Mouse (Mus musculus): Measurements from ENCODE around the gene Fam69b. TPM values are rescaled to one million over a fixed set of nuclear protein-coding genes. Genes with fewer than 3 reads are reported as not detected.

The Fam69b gene
- polyA plus RNA-seq, 1 experiment from 2014 or later: 4.6 TPM

GRCm38 (mm10) chr2:26614903-26615302 is 13.4 kb upstream of the Fam69b start:
- ATAC-seq: no peak

GRCm38 (mm10) chr2:26615459-26616124 is 12.7 kb upstream of the Fam69b start:
- no peak for ATAC-seq
- 66% methylated on average over 4 of the region's 4 CpGs for WGBS (ENCODE audit: insufficient replicate concordance)

More at GRCm38 (mm10) chr2:26614903-26615302, 13.4 kb upstream of the Fam69b start:
- Histone ChIP-seq H3K27me3 (replicated peaks) (peaks cover 3% of the 10 kb centered on the region; the same call in 1 of the 2 replicates), H3K27ac (no peak overlapping the region), H3K4me1 (no peaks in the 10 kb centered on the region), H3K9ac (no peak overlapping the region), H3K36me3 (no peaks in the 10 kb centered on the region), H3K4me2 (no peak overlapping the region), H3K4me3 (no peak overlapping the region), H3K9me3 (replicated peaks) (no peaks in the 10 kb centered on the region)
- WGBS (ENCODE audit: insufficient replicate concordance): 57% methylated on average over 5 of the region's 5 CpGs

GRCm38 (mm10) chr2:26617331-26617730 is 10.9 kb upstream of the Fam69b start:
- no peak overlapping the region for H3K4me3 ChIP-seq
- no peaks in the 10 kb centered on the region for H3K4me1 ChIP-seq
- H3K4me2 ChIP-seq: no peak overlapping the region
- WGBS (ENCODE audit: insufficient replicate concordance): 64% methylated on average over 6 of the region's 6 CpGs
- H3K9ac ChIP-seq: no peak overlapping the region
- ATAC-seq: no peak
- H3K27ac ChIP-seq: no peak overlapping the region
- peaks cover 3% of the 10 kb centered on the region; the same call in 1 of the 2 replicates for H3K27me3 ChIP-seq (replicated peaks)
- H3K9me3 ChIP-seq (replicated peaks): no peaks in the 10 kb centered on the region
- no peaks in the 10 kb centered on the region for H3K36me3 ChIP-seq

More at GRCm38 (mm10) chr2:26615459-26616124, 12.7 kb upstream of the Fam69b start:
- H3K9me3 ChIP-seq (replicated peaks): no peaks in the 10 kb centered on the region
- H3K9ac ChIP-seq: no peak overlapping the region
- no peak overlapping the region for H3K4me3 ChIP-seq
- no peaks in the 10 kb centered on the region for H3K36me3 ChIP-seq
- H3K4me1 ChIP-seq: no peaks in the 10 kb centered on the region
- H3K27ac ChIP-seq: no peak overlapping the region
- no peak overlapping the region for H3K4me2 ChIP-seq
- H3K27me3 ChIP-seq (replicated peaks): peaks cover 3% of the 10 kb centered on the region; the same call in 1 of the 2 replicates

- Histone ChIP-seq H3K9me3 (replicated peaks) (no peaks in the 10 kb centered on the region), H3K4me2 (no peak overlapping the region), H3K4me3 (no peak overlapping the region), H3K4me1 (no peaks in the 10 kb centered on the region), H3K27me3 (replicated peaks) (peaks cover under 1% of the 10 kb centered on the region; the same call in 1 of the 2 replicates), H3K9ac (no peak overlapping the region), H3K36me3 (no peaks in the 10 kb centered on the region), H3K27ac (no peak overlapping the region)
- 64% methylated on average over 6 of the region's 7 CpGs for WGBS (ENCODE audit: insufficient replicate concordance)
- no peak for ATAC-seq
Measured at GRCm38 (mm10) chr2:26617928-26618327, 10.3 kb upstream of the Fam69b start.

GRCm38 (mm10) chr2:26621246-26621645 is 7.0 kb upstream of the Fam69b start:
- Histone ChIP-seq H3K9ac (no peak overlapping the region), H3K36me3 (no peaks in the 10 kb centered on the region), H3K4me2 (no peak overlapping the region), H3K27ac (no peak overlapping the region), H3K27me3 (replicated peaks) (0 out of 2 replicates have a peak, but pooled peaks cover 5% of the 10 kb centered on the region), H3K4me3 (no peak overlapping the region), H3K4me1 (no peaks in the 10 kb centered on the region), H3K9me3 (replicated peaks) (no peaks in the 10 kb centered on the region)
- no peak for ATAC-seq
- WGBS (ENCODE audit: insufficient replicate concordance): 49% methylated on average over 2 of the region's 2 CpGs

- Histone ChIP-seq H3K9me3 (replicated peaks) (no peaks in the 10 kb centered on the region), H3K4me1 (peaks cover 4% of the 10 kb centered on the region; the same call in 1 of the 2 replicates), H3K9ac (no peak overlapping the region), H3K4me3 (no peak overlapping the region), H3K4me2 (no peak overlapping the region), H3K36me3 (no peaks in the 10 kb centered on the region), H3K27ac (no peak overlapping the region), H3K27me3 (replicated peaks) (peaks cover 22% of the 10 kb centered on the region)
- WGBS (ENCODE audit: insufficient replicate concordance): 45% methylated on average over 5 of the region's 5 CpGs
- no peak for ATAC-seq
Measured at GRCm38 (mm10) chr2:26622984-26623383, 5.3 kb upstream of the Fam69b start.

- H3K9ac ChIP-seq: no peak overlapping the region
- WGBS (ENCODE audit: insufficient replicate concordance): 64% methylated on average over 3 of the region's 3 CpGs
- no peaks in the 10 kb centered on the region for H3K9me3 ChIP-seq (replicated peaks)
- no peaks in the 10 kb centered on the region for H3K36me3 ChIP-seq
- H3K4me1 ChIP-seq: peaks cover 18% of the 10 kb centered on the region
- no peak overlapping the region for H3K27ac ChIP-seq
- no peak for ATAC-seq
- H3K4me2 ChIP-seq: no peak overlapping the region
- no peak overlapping the region for H3K4me3 ChIP-seq
- peaks cover 44% of the 10 kb centered on the region for H3K27me3 ChIP-seq (replicated peaks)
Measured at GRCm38 (mm10) chr2:26625419-26625818, 2.8 kb upstream of the Fam69b start.

GRCm38 (mm10) chr2:26626081-26626480 is 2.2 kb upstream of the Fam69b start:
- Histone ChIP-seq H3K9me3 (replicated peaks) (no peaks in the 10 kb centered on the region), H3K4me1 (peaks cover 18% of the 10 kb centered on the region), H3K4me2 (no peak overlapping the region), H3K27me3 (replicated peaks) (peaks cover 44% of the 10 kb centered on the region), H3K36me3 (no peaks in the 10 kb centered on the region), H3K9ac (no peak overlapping the region), H3K4me3 (no peak overlapping the region), H3K27ac (no peak overlapping the region)
- no peak for ATAC-seq
- WGBS (ENCODE audit: insufficient replicate concordance): 49% methylated on average over 3 of the region's 3 CpGs

GRCm38 (mm10) chr2:26628792-26629437 is 658 bp downstream of the Fam69b start:
- no peaks in the 10 kb centered on the region for H3K9me3 ChIP-seq (replicated peaks)
- peaks cover 18% of the 10 kb centered on the region for H3K4me1 ChIP-seq
- H3K36me3 ChIP-seq: no peaks in the 10 kb centered on the region
- peak overlapping the region; percentile 87 for H3K4me2 ChIP-seq
- peaks cover 44% of the 10 kb centered on the region for H3K27me3 ChIP-seq (replicated peaks)
- H3K27ac ChIP-seq: no peak overlapping the region
- 28% methylated on average over 5 of the region's 5 CpGs for WGBS (ENCODE audit: insufficient replicate concordance)
- H3K9ac ChIP-seq: peak overlapping the region; percentile 68
- peak overlapping the region; percentile 60 for H3K4me3 ChIP-seq
- ATAC-seq: no peak

GRCm38 (mm10) chr2:26632541-26633395 is 4.5 kb downstream of the Fam69b start:
- Histone ChIP-seq H3K36me3 (peaks cover 34% of the 10 kb centered on the region), H3K27me3 (replicated peaks) (peaks cover 24% of the 10 kb centered on the region), H3K9ac (no peak overlapping the region), H3K27ac (no peak overlapping the region), H3K4me2 (no peak overlapping the region), H3K4me1 (peaks cover 29% of the 10 kb centered on the region), H3K4me3 (no peak overlapping the region), H3K9me3 (replicated peaks) (no peaks in the 10 kb centered on the region)
- 76% methylated on average over 16 of the region's 16 CpGs for WGBS (ENCODE audit: insufficient replicate concordance)
- ATAC-seq: no peak

GRCm38 (mm10) chr2:26633953-26634530 is 5.8 kb downstream of the Fam69b start:
- Histone ChIP-seq H3K9me3 (replicated peaks) (no peaks in the 10 kb centered on the region), H3K36me3 (peaks cover 46% of the 10 kb centered on the region), H3K27ac (no peak overlapping the region), H3K4me3 (no peak overlapping the region), H3K9ac (no peak overlapping the region), H3K4me1 (peaks cover 30% of the 10 kb centered on the region), H3K4me2 (no peak overlapping the region), H3K27me3 (replicated peaks) (peaks cover 12% of the 10 kb centered on the region)
- no peak for ATAC-seq
- WGBS (ENCODE audit: insufficient replicate concordance): 45% methylated on average over 4 of the region's 4 CpGs
